Mouse (Mus musculus) limb, embryonic 10.5 days (tissue): ENCODE results near the gene Cd300lf. TPM values are rescaled to one million over a fixed set of nuclear protein-coding genes. Genes with fewer than 3 reads are reported as not detected.
A peak's percentile ranks its signal among the peaks of the same experiment; 100 is the strongest.

ENCODE experiments used
- DNase-seq: peaks from one replicate; pipeline ENCODE4 v3.0.0-alpha.2; 2017; ENCODE audit warnings: low spot score
- H3K27ac ChIP-seq: fragments of 300-500 bp; sonication (generic); 2 replicates; pipeline ENCODE4 v1.5.1; 2016; ENCODE audit warnings: mild to moderate bottlenecking
- H3K27me3 ChIP-seq: fragments of 300-500 bp; sonication (generic); 2 replicates; pipeline ENCODE4 v1.6.1; 2016; ENCODE audit warnings: low read depth, mild to moderate bottlenecking; ENCODE audit not compliant: poor library complexity, severe bottlenecking
- H3K36me3 ChIP-seq: fragments of 300-500 bp; sonication (generic); 2 replicates; pipeline ENCODE4 v1.6.1; 2016; ENCODE audit warnings: mild to moderate bottlenecking, moderate library complexity
- H3K4me1 ChIP-seq: fragments of 300-500 bp; sonication (generic); 2 replicates; pipeline ENCODE4 v1.6.1; 2016
- H3K4me3 ChIP-seq: fragments of 300-500 bp; sonication (generic); 2 replicates; pipeline ENCODE4 v1.5.1; 2016; ENCODE audit warnings: mild to moderate bottlenecking, moderate library complexity
- H3K9me3 ChIP-seq: fragments of 300-500 bp; sonication (generic); replicated peaks from 2 replicates; pipeline ENCODE4 v1.6.1; 2016; ENCODE audit warnings: mild to moderate bottlenecking
- WGBS: fragments of 180-500 bp; shearing (Covaris S2); methylation state at CpG from one replicate; pipeline ENCODE4 v1.1.7; 2016; 5-methylcytosine and 5-hydroxymethylcytosine counted together
- polyA plus RNA-seq: library from polyadenylated mRNA; unstranded; fragments of >200 nt; fragmentation: Nextera tagmentation; extraction: Ambion mirVana; gene quantifications from 2 replicates; pipeline ENCODE4 v1.2.1, GENCODE M21; 2016

Cd300lf gene
- polyA plus RNA-seq, 1 experiment from 2014 or later = 0.06 TPM

GRCm38 (mm10) chr11:115077436-115077835 lies 56.4 kb downstream of the Cd300lf start:
- Histone ChIP-seq H3K4me1 (0 out of 2 replicates have a peak, but pooled peaks cover 3% of the 10 kb centered on the region), H3K27ac (no peak overlapping the region), H3K27me3 (no peaks in the 10 kb centered on the region), H3K9me3 (no peaks in the 10 kb centered on the region), H3K36me3 (no peaks in the 10 kb centered on the region), H3K4me3 (no peak overlapping the region)
- no peak for DNase-seq
- WGBS = 96% methylated on average over 1 of the region's 1 CpGs

- H3K27ac ChIP-seq = no peak overlapping the region
- H3K36me3 ChIP-seq = no peaks in the 10 kb centered on the region
- H3K4me3 ChIP-seq = no peak overlapping the region
- DNase-seq = no peak
- 69% methylated on average over 5 of the region's 5 CpGs for WGBS
- H3K4me1 ChIP-seq = peaks cover 18% of the 10 kb centered on the region
- H3K27me3 ChIP-seq = no peaks in the 10 kb centered on the region
- H3K9me3 ChIP-seq = no peaks in the 10 kb centered on the region
These were observed 57.9 kb downstream of the Cd300lf start for GRCm38 (mm10) chr11:115075859-115076258.

- H3K4me3 ChIP-seq = no peak overlapping the region
- no peaks in the 10 kb centered on the region for H3K36me3 ChIP-seq
- WGBS = 85% methylated on average over 7 of the region's 7 CpGs
- H3K27ac ChIP-seq = no peak overlapping the region
- no peaks in the 10 kb centered on the region for H3K9me3 ChIP-seq
- peaks cover 19% of the 10 kb centered on the region for H3K4me1 ChIP-seq
- no peaks in the 10 kb centered on the region for H3K27me3 ChIP-seq
- DNase-seq = no peak
These were observed 58.4 kb downstream of the Cd300lf start for GRCm38 (mm10) chr11:115075407-115075806.

DNA sequence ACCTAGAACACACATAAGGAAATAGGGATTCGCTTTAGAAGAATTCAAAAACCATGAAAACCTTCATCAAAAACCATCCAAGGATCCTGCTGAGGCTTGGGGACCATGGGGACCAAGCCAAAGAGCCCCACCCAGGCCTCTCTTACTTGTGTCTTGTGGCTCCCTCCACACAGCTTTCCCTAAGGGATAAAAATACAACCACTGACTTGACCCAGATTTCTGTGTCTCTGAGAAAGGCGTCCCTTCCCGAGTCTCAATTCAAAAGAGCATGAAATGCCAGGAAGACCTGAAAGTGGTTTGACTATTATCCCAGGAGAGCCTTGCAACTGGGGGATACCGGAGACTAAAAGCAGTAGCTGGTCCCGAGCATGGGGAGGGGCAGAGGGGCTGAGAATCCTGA lies 60.8 kb downstream of the Cd300lf start:
- H3K36me3 ChIP-seq = no peaks in the 10 kb centered on the region
- no peaks in the 10 kb centered on the region for H3K9me3 ChIP-seq
- no peak overlapping the region for H3K27ac ChIP-seq
- DNase-seq = no peak
- no peaks in the 10 kb centered on the region for H3K27me3 ChIP-seq
- WGBS = 73% methylated on average over 5 of the region's 5 CpGs
- H3K4me1 ChIP-seq = peaks cover 19% of the 10 kb centered on the region
- H3K4me3 ChIP-seq = no peak overlapping the region

- Histone ChIP-seq H3K27ac (no peak overlapping the region), H3K9me3 (no peaks in the 10 kb centered on the region), H3K4me1 (peaks cover 19% of the 10 kb centered on the region), H3K4me3 (peak overlapping the region; percentile 10; the same call in 1 of the 2 replicates), H3K36me3 (no peaks in the 10 kb centered on the region), H3K27me3 (no peaks in the 10 kb centered on the region)
- DNase-seq = peak; percentile 43
- 34% methylated on average over 14 of the region's 14 CpGs for WGBS
These were observed 62.0 kb downstream of the Cd300lf start for GRCm38 (mm10) chr11:115071631-115072294.

GRCm38 (mm10) chr11:115071015-115071551 lies 62.7 kb downstream of the Cd300lf start:
- 0 out of 2 replicates have a peak overlapping the region, but pooled peaks have one; percentile 10 for H3K4me3 ChIP-seq
- 21% methylated on average over 9 of the region's 9 CpGs for WGBS
- no peak for DNase-seq
- no peaks in the 10 kb centered on the region for H3K36me3 ChIP-seq
- H3K4me1 ChIP-seq = peaks cover 19% of the 10 kb centered on the region
- no peaks in the 10 kb centered on the region for H3K27me3 ChIP-seq
- peak overlapping the region; percentile 19; the same call in 1 of the 2 replicates for H3K27ac ChIP-seq
- H3K9me3 ChIP-seq = no peaks in the 10 kb centered on the region

GRCm38 (mm10) chr11:115066768-115067167 lies 67.0 kb downstream of the Cd300lf start:
- H3K27me3 ChIP-seq = no peaks in the 10 kb centered on the region
- H3K27ac ChIP-seq = no peak overlapping the region
- DNase-seq = no peak
- no peaks in the 10 kb centered on the region for H3K9me3 ChIP-seq
- H3K4me1 ChIP-seq = peaks cover 12% of the 10 kb centered on the region
- H3K4me3 ChIP-seq = no peak overlapping the region
- WGBS = 73% methylated on average over 6 of the region's 6 CpGs
- no peaks in the 10 kb centered on the region for H3K36me3 ChIP-seq

Other genes with a start within 250 kb of the Cd300lf start
- 0.49 and 0.67 TPM in 2 replicates for gene Cd300a, start 244.0 kb downstream of the Cd300lf start, polyA plus RNA-seq
- not detected in 2 replicates for gene Cd300lb, start 199.6 kb downstream of the Cd300lf start, polyA plus RNA-seq
- not detected in 2 replicates for gene Cd300c, start 164.8 kb downstream of the Cd300lf start, polyA plus RNA-seq
- gene Cd300ld, start 144.1 kb downstream of the Cd300lf start, polyA plus RNA-seq = not detected in 2 replicates
- gene Cd300c2, start 132.1 kb downstream of the Cd300lf start, polyA plus RNA-seq = 0.51 TPM in 1 of 2 replicates, not detected in the other
- not detected in 2 replicates for gene Cd300ld2, start 117.8 kb downstream of the Cd300lf start, polyA plus RNA-seq
- not detected in 2 replicates for gene Cd300ld4, start 107.0 kb downstream of the Cd300lf start, polyA plus RNA-seq
- gene Cd300ld5, start 96.2 kb downstream of the Cd300lf start, polyA plus RNA-seq = not detected in 2 replicates
- gene Cd300ld3, start 85.6 kb downstream of the Cd300lf start, polyA plus RNA-seq = not detected in 2 replicates
- gene Cd300e, start 71.8 kb downstream of the Cd300lf start, polyA plus RNA-seq = not detected in 2 replicates
- gene Rab37, start 42.6 kb downstream of the Cd300lf start, polyA plus RNA-seq = 0.95 and 1.8 TPM in 2 replicates
- gene Slc9a3r1, start 29.3 kb upstream of the Cd300lf start, polyA plus RNA-seq = 30.7 and 32.2 TPM in 2 replicates
- 9.1 and 9.8 TPM in 2 replicates for gene Tmem104, start 53.5 kb upstream of the Cd300lf start, polyA plus RNA-seq
- 15.6 and 22.7 TPM in 2 replicates for gene Nat9, start 53.9 kb upstream of the Cd300lf start, polyA plus RNA-seq
- 0.11 and 0.34 TPM in 2 replicates for gene Grin2c, start 133.3 kb upstream of the Cd300lf start, polyA plus RNA-seq
- 18.2 and 19.3 TPM in 2 replicates for gene Fdxr, start 143.1 kb upstream of the Cd300lf start, polyA plus RNA-seq
- gene Fads6, start 163.7 kb upstream of the Cd300lf start, polyA plus RNA-seq = 0.06 and 0.13 TPM in 2 replicates
- not detected in 2 replicates for gene Otop2, start 173.2 kb upstream of the Cd300lf start, polyA plus RNA-seq
- not detected in 2 replicates for gene Ush1g, start 188.0 kb upstream of the Cd300lf start, polyA plus RNA-seq
- not detected in 2 replicates for gene Otop3, start 200.7 kb upstream of the Cd300lf start, polyA plus RNA-seq
- gene Hid1, start 233.8 kb upstream of the Cd300lf start, polyA plus RNA-seq = 2.8 and 2.9 TPM in 2 replicates
- 15.2 and 16.4 TPM in 2 replicates for gene Cdr2l, start 247.9 kb upstream of the Cd300lf start, polyA plus RNA-seq